Mouse (Mus musculus) ES-E14 (cell line): ENCODE measurements around the gene Camsap2. TPM values are rescaled to one million over a fixed set of nuclear protein-coding genes. Genes with fewer than 3 reads are reported as not detected.

Source experiments
- DNase-seq: peaks from one replicate; pipeline ENCODE4 v3.0.0-alpha.2; 2013; ENCODE audit warnings: low read depth, low spot score
- H3K27ac ChIP-seq: 2 replicates; pipeline ENCODE4 v1.5.1; 2012; ENCODE audit warnings: low read depth, mild to moderate bottlenecking, low read length, moderate library complexity, mixed read lengths; ENCODE audit not compliant: poor library complexity, insufficient read depth, severe bottlenecking
- H3K36me3 ChIP-seq: 2 replicates; pipeline ENCODE4 v1.6.1; 2012; ENCODE audit warnings: mild to moderate bottlenecking, low read length, moderate library complexity, mixed read lengths; ENCODE audit not compliant: control insufficient read depth, poor library complexity, insufficient read depth, severe bottlenecking
- H3K4me1 ChIP-seq, 2 experiments: fragments of 150-350 bp in 1 of 2; sonication (generic) in 1 of 2; 2 replicates each; pipeline ENCODE4 v1.6.1; 2012; ENCODE audit warnings: low read length in 2 of 2, mild to moderate bottlenecking in 1 of 2, mixed read lengths in 1 of 2; ENCODE audit not compliant: control insufficient read depth in 2 of 2, insufficient read depth in 2 of 2, poor library complexity in 1 of 2
- H3K4me3 ChIP-seq, 2 experiments: fragments of 150-350 bp in 1 of 2; sonication (generic) in 1 of 2; 2 replicates each; pipeline ENCODE4 v1.5.1; 2012; ENCODE audit warnings: low read length in 2 of 2, low read depth in 1 of 2, mild to moderate bottlenecking in 1 of 2, mixed read lengths in 1 of 2; ENCODE audit not compliant: insufficient read depth in 1 of 2, poor library complexity in 1 of 2, severe bottlenecking in 1 of 2
- H3K9ac ChIP-seq: 2 replicates; pipeline ENCODE4 v1.6.1; 2012; ENCODE audit warnings: low read depth, mild to moderate bottlenecking, low read length, mixed read lengths; ENCODE audit not compliant: poor library complexity, insufficient read depth, severe bottlenecking
- H3K9me3 ChIP-seq: fragments of 150-350 bp; sonication (generic); 2 replicates; pipeline ENCODE4 v1.6.1; 2012; ENCODE audit warnings: low read depth, mild to moderate bottlenecking, low read length; ENCODE audit not compliant: control insufficient read depth, insufficient read depth
- CHD2 ChIP-seq: IDR thresholded peaks from 2 replicates; pipeline ENCODE4 v1.6.1; 2014; ENCODE audit warnings: mild to moderate bottlenecking, low read depth, low read length, inconsistent platforms
- HCFC1 ChIP-seq: IDR thresholded peaks from 2 replicates; pipeline ENCODE4 v1.6.1; 2012; ENCODE audit warnings: low read length, inconsistent platforms, borderline replicate concordance; ENCODE audit not compliant: insufficient read depth
- MAFK ChIP-seq: IDR thresholded peaks from 2 replicates; pipeline ENCODE4 v1.6.1; 2014; ENCODE audit warnings: mild to moderate bottlenecking, low read depth, low read length, inconsistent platforms; ENCODE audit not compliant: insufficient read depth
- ZC3H11A ChIP-seq: IDR thresholded peaks from 2 replicates; pipeline ENCODE4 v1.6.1; 2012; ENCODE audit warnings: low read depth, mild to moderate bottlenecking, inconsistent platforms, low read length, borderline replicate concordance
- ZNF384 ChIP-seq: IDR thresholded peaks from 2 replicates; pipeline ENCODE4 v1.6.1; 2012; ENCODE audit warnings: low read depth, low read length, inconsistent platforms
- in situ Hi-C, 2 experiments: fragments of 600-800 bp; cut with MboI; formaldehyde crosslinking; loops; one replicate each; pipeline ENCODE4 v1.15.1; 2025; ENCODE audit warnings: low sequenced_read_pairs in 2 of 2, inconsistent platforms in 1 of 2; ENCODE audit not compliant: unreplicated experiment in 2 of 2
- total RNA-seq: library from RNA; depleted of rRNA; stranded (reverse); fragments of 300-350 nt; gene quantifications from 2 replicates; pipeline ENCODE4 v1.2.3, GENCODE M21; 2012

Gene Camsap2
- total RNA-seq, 1 experiment: 20.3 TPM

- no peak overlapping the region for H3K27ac ChIP-seq
- DNase-seq: no peak
- no peaks in the 10 kb centered on the region for H3K9me3 ChIP-seq
These were observed 90.2 kb downstream of the Camsap2 start for GRCm38 (mm10) chr1:136255657-136256056.

GRCm38 (mm10) chr1:136255174-136255573 is 90.7 kb downstream of the Camsap2 start:
- Histone ChIP-seq H3K9ac (no peak overlapping the region), H3K36me3 (no peaks in the 10 kb centered on the region), H3K9me3 (no peaks in the 10 kb centered on the region), H3K4me1 (peaks cover 0 to 4% of the 10 kb centered on the region in 2 experiments; a peak in 1 of 4 replicates), H3K27ac (no peak overlapping the region), H3K4me3 (no peak overlapping the region)
- DNase-seq: no peak
- in situ Hi-C loops: no loop called here
- no peak for TF ChIP-seq ZC3H11A
- TF ChIP-seq ZNF384: no peak
- TF ChIP-seq MAFK: no peak
- TF ChIP-seq HCFC1: no peak
- TF ChIP-seq CHD2: no peak

More at GRCm38 (mm10) chr1:136255657-136256056, 90.2 kb downstream of the Camsap2 start:
- no peak overlapping the region for H3K4me3 ChIP-seq
- H3K9ac ChIP-seq: no peak overlapping the region
- peaks cover 0 to 4% of the 10 kb centered on the region in 2 experiments; a peak in 1 of 4 replicates for H3K4me1 ChIP-seq
- no peaks in the 10 kb centered on the region for H3K36me3 ChIP-seq
- TF ChIP-seq HCFC1 (no peak), ZC3H11A (no peak), CHD2 (no peak), ZNF384 (no peak), MAFK (no peak)
- in situ Hi-C loops: no loop called here

- TF ChIP-seq ZC3H11A (no peak), MAFK (peak; percentile 56), CHD2 (no peak), ZNF384 (no peak), HCFC1 (no peak)
- DNase-seq: no peak
- Histone ChIP-seq H3K9me3 (no peaks in the 10 kb centered on the region), H3K4me1 (peaks cover 0 to 4% of the 10 kb centered on the region in 2 experiments; a peak in 1 of 4 replicates), H3K36me3 (no peaks in the 10 kb centered on the region), H3K4me3 (no peak overlapping the region), H3K9ac (no peak overlapping the region), H3K27ac (no peak overlapping the region)
- in situ Hi-C loops: no loop called here
These were observed 91.3 kb downstream of the Camsap2 start for GRCm38 (mm10) chr1:136254503-136255065.

DNA sequence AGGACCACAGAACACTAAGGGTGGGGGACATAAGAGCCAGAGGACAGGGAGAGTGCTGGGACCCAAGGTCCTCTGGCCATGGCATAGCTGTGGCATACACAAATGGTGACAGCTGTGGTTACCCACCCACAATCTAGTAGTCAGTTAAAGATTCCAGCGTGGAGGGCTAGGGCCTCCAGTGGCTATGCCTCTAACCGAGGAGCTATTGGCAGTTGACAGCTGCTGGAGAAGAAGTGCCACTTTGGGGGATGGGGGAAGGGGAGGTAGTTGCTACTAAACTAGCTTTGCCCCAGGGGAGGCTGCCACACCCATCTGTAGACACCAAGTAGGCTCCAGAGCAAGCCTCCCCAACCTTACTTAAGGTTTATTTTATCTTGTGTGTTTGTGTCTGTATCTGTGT is 92.4 kb downstream of the Camsap2 start:
- peaks cover 0 to 4% of the 10 kb centered on the region in 2 experiments; a peak in 1 of 4 replicates for H3K4me1 ChIP-seq
- no peak for TF ChIP-seq ZNF384
- TF ChIP-seq HCFC1: no peak
- TF ChIP-seq CHD2: no peak
- no peak for TF ChIP-seq MAFK
- no peak overlapping the region for H3K27ac ChIP-seq
- no peaks in the 10 kb centered on the region for H3K36me3 ChIP-seq
- H3K4me3 ChIP-seq: no peak overlapping the region
- in situ Hi-C loops: no loop called here
- DNase-seq: no peak
- H3K9ac ChIP-seq: no peak overlapping the region
- H3K9me3 ChIP-seq: no peaks in the 10 kb centered on the region

DNA sequence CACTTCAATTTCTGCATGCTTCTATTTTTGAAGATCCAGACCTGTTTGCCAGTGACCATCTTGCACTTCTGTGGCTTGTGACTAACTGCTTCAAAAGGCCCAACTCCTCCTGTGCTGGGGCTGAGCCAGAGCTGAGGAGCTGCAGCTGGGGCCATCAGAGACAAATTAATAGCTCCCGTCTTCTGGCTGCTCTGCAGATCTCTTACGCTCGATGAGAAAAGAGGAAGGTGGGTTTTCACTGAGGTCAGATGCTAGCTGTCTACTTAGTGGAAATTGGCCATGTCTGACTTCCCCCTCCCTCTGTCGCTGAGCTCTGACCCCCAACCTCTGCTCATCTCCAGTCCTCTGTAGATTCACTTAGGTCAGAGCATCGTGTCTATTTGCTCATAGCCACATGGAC is 96.2 kb downstream of the Camsap2 start:
- Histone ChIP-seq H3K4me3 (no peak overlapping the region), H3K4me1 (no peaks in the 10 kb centered on the region), H3K36me3 (no peaks in the 10 kb centered on the region), H3K9me3 (no peaks in the 10 kb centered on the region), H3K9ac (no peak overlapping the region), H3K27ac (no peak overlapping the region)
- DNase-seq: no peak
- in situ Hi-C loops: no loop called here
- TF ChIP-seq MAFK: no peak
- TF ChIP-seq ZNF384: no peak
- TF ChIP-seq HCFC1: no peak
- no peak for TF ChIP-seq CHD2
- no peak for TF ChIP-seq ZC3H11A
